In genomic region chr2:151000402-151001178, GRCm38 (mm10) we compare ENCODE assay signal across 8 mouse cellular contexts. TPM values are rescaled to one million over a fixed set of nuclear protein-coding genes. Genes with fewer than 3 reads are reported as not detected.
DNase-seq lines count a peak whose midpoint lies in the region; ATAC-seq and TF ChIP-seq lines count a peak whose summit lies in the region.

No protein-coding gene starts in this region.

- no peaks in the 10 kb centered on the region for H3K36me3 ChIP-seq in heart, adult 2 months (ENCODE audit: control insufficient read depth, insufficient read depth, low read length)
- no peaks in the 10 kb centered on the region for H3K36me3 ChIP-seq in hindbrain, embryonic 14.5 days (replicated peaks; ENCODE audit: control insufficient read depth, insufficient read depth)

- TF ChIP-seq EP300 in heart, adult 2 months (IDR thresholded peaks at IDR 0.05; ENCODE audit: insufficient read depth, low read depth, low read length) = 0 out of 2 replicates have a peak, but pooled peaks have one; percentile 63

- peaks cover 1% of the 10 kb centered on the region for H3K4me1 ChIP-seq in heart, adult 2 months (ENCODE audit: control insufficient read depth, insufficient read depth, low read length)
- no peaks in the 10 kb centered on the region for H3K4me1 ChIP-seq in hindbrain, embryonic 14.5 days (replicated peaks; ENCODE audit: control insufficient read depth, insufficient read depth, low read length)

- WGBS in heart, adult 2 months = 53% methylated on average over 7 of the region's 7 CpGs
- 46% methylated on average over 7 of the region's 7 CpGs for WGBS in hindbrain, embryonic 14.5 days

- H3K4me3 ChIP-seq in heart, adult 2 months = no peak overlapping the region
- no peak overlapping the region for H3K4me3 ChIP-seq in hindbrain, embryonic 14.5 days (replicated peaks; ENCODE audit: low read length)

- H3K79me2 ChIP-seq in heart, adult 2 months (replicated peaks; ENCODE audit: control insufficient read depth, insufficient read depth, low read length) = no peaks in the 10 kb centered on the region

- no peak overlapping the region for H3K9ac ChIP-seq in heart, adult 2 months (ENCODE audit: low read depth, low read length)
- no peak overlapping the region for H3K9ac ChIP-seq in hindbrain, embryonic 14.5 days

- no peak overlapping the region for H3K27ac ChIP-seq in heart, adult 2 months
- no peak overlapping the region for H3K27ac ChIP-seq in hindbrain, embryonic 14.5 days

- peak; percentile 83 for TF ChIP-seq CTCF in heart, adult 2 months (IDR thresholded peaks at IDR 0.05)

- peak; percentile 91 for ATAC-seq in hindbrain, embryonic 14.5 days (ENCODE audit: low FRiP score)

- intact Hi-C loops in heart, adult 2 months (cut with DNase I) = loop anchor here (2.0 to 5.0 kb wide), 4 partner anchors 153 to 393 kb away; partner anchors contain the start of gene Apmap
- intact Hi-C loops in heart, postnatal 25 days (cut with DNase I) = loop anchor here (2.0 to 10.0 kb wide), 3 partner anchors 193 to 386 kb away; no protein-coding TSS in a partner anchor

- no peak for TF ChIP-seq POLR2A in heart, adult 2 months (IDR thresholded peaks at IDR 0.05; ENCODE audit: insufficient read depth, low read depth, low read length)

- no peaks in the 10 kb centered on the region for H3K27me3 ChIP-seq in heart, adult 2 months (ENCODE audit: control insufficient read depth, insufficient read depth, low read length)
- H3K27me3 ChIP-seq in hindbrain, embryonic 14.5 days (ENCODE audit: control insufficient read depth, insufficient read depth, low read length) = no peaks in the 10 kb centered on the region

- no peak overlapping the region for H3K4me2 ChIP-seq in hindbrain, embryonic 14.5 days (replicated peaks)

- no peaks in the 10 kb centered on the region for H3K9me3 ChIP-seq in hindbrain, embryonic 14.5 days (ENCODE audit: control insufficient read depth, low read length)

- peak; percentile 42 to 56 for DNase-seq in heart, adult 2 months
- no peak for DNase-seq in heart, postnatal 25 days (ENCODE audit: low spot score)
- DNase-seq in brain, adult 2 months (ENCODE audit: low read depth, low spot score) = peak; percentile 89
- DNase-seq in fibroblast of lung, adult 2 months (ENCODE audit: low read depth) = peak; percentile 44
- peak; percentile 76 for DNase-seq in hindbrain, embryonic 14.5 days (ENCODE audit: low spot score)
- peak; percentile 66 for DNase-seq in layer of hippocampus, adult 9-11 months
- DNase-seq in lung, postnatal 36 days = peak; percentile 71
- DNase-seq in right cerebral cortex, postnatal 36 days (ENCODE audit: low spot score in 2 of 2) = peak; percentile 38 to 52

RNA-seq across cellular contexts. Expression of gene Ninl, which starts 38.6 kb away (rescaled TPM):
- total RNA-seq in heart, adult 2 months (2021) = 1 to 10 TPM; 1.4 to 1.5 TPM
- polyA plus RNA-seq in heart, adult 2 months (2012; rRNA removed) = 0.78 and 0.97 TPM in 2 replicates
- total RNA-seq in heart, postnatal 25 days (2021) = 1 to 10 TPM in 1 of 2 experiments, under 1 TPM in 1; 0.98 to 1.3 TPM
- 4.3 and 4.7 TPM in 2 replicates for polyA plus RNA-seq in hindbrain, embryonic 14.5 days (2014; fragmentation: Nextera tagmentation; extraction: Ambion mirVana)

RNA-seq across cellular contexts. Expression of gene Nanp, which starts 38.6 kb away (rescaled TPM):
- 1 to 10 TPM; 1.3 to 1.5 TPM for total RNA-seq in heart, adult 2 months (2021)
- 0.70 and 1.3 TPM in 2 replicates for polyA plus RNA-seq in heart, adult 2 months (2012; rRNA removed)
- 1 to 10 TPM; 1.9 to 2.1 TPM for total RNA-seq in heart, postnatal 25 days (2021)
- polyA plus RNA-seq in hindbrain, embryonic 14.5 days (2014; fragmentation: Nextera tagmentation; extraction: Ambion mirVana) = 41.2 and 43.0 TPM in 2 replicates
